Mouse (Mus musculus) NIH3T3 (cell line): ENCODE measurements at regions not wholly inside any gene's neighbourhood (a gene's known extent, or its start where the extent isn't known, plus 50 kb on each side); places are given as distances from the start of the nearest gene placed in this dataset.

Experiments
- DNase-seq: peaks from one replicate; pipeline ENCODE4 v3.0.0-alpha.2; 2012; ENCODE audit warnings: low read depth

DNA sequence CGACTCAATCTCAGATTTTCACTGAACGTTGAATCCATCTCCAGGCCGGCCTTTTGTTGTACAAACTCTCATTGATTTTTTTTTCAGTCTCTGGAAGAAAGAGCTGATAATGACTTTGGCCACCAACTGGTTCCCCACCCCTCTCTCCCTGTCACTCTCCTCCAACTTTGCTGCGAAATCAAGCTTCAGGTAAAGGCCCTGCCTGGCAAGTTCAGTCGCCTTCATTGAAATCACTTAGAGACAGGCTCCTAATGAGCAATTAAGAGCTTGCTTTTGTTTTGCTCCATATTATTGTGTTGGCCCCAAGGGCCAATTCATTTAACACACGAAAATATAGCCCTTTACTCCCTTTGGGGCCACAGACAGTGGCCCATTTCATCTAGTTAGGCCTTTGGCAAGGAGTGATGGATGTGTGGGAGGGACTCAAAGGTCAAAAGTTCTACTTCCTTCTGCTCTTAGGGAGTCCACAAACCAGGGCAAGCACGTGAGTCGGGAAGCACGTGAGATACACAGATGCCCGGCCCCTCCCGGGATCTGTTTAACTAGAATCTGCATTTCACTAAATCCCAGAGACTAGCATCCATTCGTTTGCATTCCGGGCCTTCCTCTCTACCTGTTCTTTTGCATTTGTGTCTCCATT is 120.0 kb downstream of the Dact1 start:
- DNase-seq = no peak

- no peak for DNase-seq
Observed at GRCm38 (mm10) chr12:71430331-71430730, 120.6 kb downstream of the Dact1 start.

GRCm38 (mm10) chr12:71431116-71431515 is 121.4 kb downstream of the Dact1 start:
- DNase-seq = no peak

DNA sequence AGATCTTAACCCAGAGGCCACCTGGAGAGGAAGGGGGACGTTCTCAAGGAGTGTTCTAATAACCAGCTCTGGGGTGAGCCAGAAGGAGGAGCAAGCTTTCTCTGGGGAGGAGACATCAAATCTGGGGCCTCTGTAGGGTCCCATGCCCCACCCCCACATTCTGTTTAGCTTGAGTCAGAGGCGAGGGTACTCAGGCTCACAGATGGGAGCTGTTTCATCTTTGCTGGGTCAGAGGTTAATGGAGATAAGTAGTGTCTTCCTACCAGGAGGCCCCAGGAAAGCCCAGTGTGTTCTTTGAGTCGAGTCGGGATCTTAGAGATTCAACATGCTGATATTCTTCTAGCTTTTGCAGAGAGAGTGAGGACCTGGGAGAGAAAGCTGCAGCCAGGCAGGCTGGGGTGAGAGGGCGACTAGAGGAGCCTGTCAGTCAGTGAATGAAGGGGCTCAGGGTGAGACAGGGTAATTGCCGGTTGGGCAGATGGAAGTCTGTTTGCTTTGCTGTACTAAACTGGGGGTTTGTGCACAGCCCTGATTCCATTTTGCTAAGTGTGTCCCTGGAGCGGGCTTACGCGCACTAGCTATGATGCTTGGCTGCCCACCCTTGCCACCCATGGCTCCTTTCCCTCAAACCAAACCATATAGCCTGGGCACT is 124.0 kb downstream of the Dact1 start:
- DNase-seq = no peak

DNA sequence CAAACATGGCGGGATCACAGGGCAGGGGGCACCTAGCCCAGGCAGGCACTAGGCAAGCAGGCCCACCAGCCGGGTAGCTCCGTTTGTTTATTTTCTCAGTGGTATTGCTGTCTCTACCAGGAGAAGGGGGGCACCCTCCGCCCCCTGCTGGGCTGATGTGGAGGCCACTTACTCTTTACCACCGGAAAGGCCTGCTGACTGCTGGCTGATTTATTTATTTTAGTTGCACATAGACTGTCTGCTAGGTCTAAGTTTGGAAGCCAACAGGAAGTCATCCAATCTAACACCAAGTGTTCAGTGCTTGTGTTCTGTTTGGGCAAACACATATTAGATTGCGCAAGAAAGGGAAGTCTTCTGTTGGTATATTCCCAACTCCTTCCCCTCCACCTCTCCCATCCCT is 128.6 kb downstream of the Dact1 start:
- DNase-seq = peak; percentile 5

DNA sequence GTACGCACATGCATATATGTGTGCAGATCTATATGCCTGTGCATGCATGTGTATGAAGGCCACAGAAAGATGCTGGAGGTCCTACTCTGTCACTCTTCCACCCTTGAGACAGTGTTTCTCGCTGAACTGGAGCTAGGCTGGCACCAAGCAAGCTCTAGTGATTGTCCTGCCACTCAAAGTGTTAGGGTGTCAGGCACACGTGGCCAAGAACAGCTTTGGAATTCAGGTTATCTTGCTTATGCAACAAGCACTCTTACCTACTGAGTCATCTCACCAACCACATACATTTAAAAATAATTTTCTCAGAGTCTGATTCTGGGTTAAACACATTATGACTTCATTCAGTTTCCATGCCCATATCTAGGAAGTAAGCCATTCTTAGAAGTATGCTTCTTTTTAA is 131.2 kb downstream of the Dact1 start:
- DNase-seq = peak; percentile 21

- no peak for DNase-seq
Observed at GRCm38 (mm10) chr12:71441272-71441671, 131.6 kb downstream of the Dact1 start.

GRCm38 (mm10) chr12:71446177-71446891 is 136.7 kb downstream of the Dact1 start:
- DNase-seq = no peak

DNA sequence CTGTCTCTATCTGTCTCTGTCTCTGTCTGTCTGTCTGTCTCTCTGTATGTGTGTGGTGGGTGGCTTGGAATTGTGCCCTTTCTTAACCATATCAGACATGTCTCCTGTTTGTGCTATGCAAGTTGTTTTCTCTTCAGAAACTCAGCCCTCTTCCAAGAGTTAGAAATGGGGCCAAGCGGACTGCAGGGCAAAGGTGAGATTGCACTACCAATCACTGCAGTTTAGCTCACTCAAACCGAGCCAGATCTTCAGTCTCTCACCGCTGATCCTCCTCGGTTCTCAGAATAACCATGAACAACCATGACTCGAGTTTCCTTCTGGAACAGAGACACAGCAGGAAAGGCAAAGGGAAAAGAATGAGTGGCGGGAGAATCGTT is 137.2 kb downstream of the Dact1 start:
- DNase-seq = no peak

DNA sequence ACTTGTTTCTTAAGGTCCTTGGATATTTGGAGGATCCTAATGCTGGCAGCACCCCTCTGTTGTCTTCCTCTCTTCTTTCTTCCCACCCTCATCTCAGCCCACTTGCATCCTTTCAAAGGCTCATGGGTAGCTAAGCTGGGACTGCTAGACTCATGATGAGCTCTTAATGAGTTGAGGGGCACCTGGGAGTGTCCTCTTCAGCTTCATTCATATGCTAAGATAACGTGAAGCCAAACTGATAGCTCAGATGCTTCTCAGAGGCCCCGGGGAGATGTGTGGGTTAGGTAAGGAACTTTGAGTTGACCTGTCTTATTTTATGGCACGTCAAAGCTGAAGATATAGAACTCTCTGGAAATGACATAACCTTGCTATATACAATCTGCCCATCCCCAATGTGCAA is 139.3 kb downstream of the Dact1 start:
- DNase-seq = no peak

DNA sequence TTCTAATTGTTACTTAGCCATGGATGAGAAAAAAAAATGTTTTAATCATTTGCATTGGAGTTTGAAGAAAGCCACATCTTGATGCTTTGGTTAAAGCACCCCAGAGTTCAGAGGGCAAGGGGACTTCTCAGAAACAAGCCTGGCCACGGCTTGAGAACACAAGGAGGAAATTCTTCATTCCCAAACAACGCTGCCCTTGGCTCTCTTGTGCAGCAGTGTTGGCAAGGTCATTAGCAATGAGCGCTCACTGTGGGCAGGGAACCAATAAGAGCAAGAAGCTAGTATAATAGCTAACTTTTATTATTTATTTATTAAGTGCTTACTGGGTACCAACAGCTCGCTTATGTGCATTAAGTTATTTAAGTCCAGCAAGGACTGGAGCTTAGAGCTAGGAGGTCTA is 140.4 kb downstream of the Dact1 start:
- DNase-seq = no peak

GRCm38 (mm10) chr12:71450680-71451463 is 141.2 kb downstream of the Dact1 start:
- DNase-seq = peak; percentile 50

DNA sequence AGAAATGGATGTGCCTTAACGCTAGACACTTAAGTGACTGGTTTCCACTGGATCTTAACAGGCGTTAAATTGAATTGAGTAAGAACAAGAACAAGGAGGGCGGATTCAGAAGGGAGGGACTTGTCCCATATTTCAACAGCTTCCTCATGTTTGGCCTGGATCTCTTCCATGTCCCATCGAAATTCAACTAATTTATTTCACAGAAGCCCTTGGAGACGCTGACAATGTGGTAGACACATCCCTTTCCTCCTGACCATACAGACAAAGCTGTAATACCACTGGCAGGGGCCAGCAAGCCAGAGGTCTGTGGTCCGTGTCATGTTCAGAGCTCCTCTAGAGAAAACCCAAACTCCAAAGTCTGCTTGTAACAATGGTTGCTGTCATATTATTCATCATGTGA is 147.2 kb downstream of the Dact1 start:
- no peak for DNase-seq

DNA sequence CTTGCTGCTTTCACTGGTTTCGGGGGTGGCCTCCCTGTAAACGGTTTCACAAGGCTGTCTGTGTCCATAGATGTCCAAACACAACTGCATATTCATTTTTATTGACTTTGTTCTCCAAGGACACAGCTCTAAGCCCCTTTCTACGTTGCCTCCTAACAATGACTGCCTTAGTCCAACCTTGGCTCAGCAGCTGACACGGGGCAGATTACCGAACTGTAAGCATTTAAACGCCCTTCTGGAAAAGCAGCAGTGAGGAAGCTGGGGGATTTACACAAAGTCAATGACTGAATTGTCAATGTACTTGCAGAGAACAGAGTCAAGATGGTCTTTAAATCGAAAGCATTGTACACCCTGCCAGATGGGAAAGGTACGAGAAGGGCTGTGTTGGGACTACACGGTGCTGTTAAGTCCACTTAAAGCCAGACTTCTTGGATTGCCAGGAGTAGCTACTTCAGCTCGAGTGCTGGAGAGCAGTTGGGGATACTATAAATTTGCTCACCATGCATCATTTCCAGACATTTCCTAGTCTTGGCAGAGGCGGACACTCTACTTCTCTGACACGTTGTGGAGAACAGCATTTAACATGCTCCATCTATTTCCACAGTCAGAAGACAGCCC is 149.0 kb downstream of the Dact1 start:
- no peak for DNase-seq

DNA sequence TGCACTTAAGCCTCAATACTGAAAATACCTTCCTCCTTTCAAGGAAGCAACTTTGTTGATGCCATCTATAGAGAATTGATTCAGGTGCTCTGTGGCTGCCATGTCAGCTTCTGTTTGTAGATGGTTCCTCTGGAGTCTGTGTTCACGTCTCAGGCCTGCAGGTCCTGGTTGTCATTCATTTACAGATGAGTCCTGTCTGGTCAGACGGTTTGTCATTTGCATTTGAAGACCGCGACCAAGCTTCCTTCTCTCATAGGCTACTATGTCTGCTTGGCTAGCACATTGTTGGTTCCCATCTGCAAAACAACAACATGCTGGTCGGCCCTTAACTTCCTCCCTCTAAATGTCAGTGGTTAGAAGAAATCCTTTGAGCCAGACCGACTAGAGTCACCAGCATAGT is 151.0 kb downstream of the Dact1 start:
- DNase-seq = no peak

- no peak for DNase-seq
Observed at GRCm38 (mm10) chr12:71467820-71468219, 158.1 kb downstream of the Dact1 start.

DNA sequence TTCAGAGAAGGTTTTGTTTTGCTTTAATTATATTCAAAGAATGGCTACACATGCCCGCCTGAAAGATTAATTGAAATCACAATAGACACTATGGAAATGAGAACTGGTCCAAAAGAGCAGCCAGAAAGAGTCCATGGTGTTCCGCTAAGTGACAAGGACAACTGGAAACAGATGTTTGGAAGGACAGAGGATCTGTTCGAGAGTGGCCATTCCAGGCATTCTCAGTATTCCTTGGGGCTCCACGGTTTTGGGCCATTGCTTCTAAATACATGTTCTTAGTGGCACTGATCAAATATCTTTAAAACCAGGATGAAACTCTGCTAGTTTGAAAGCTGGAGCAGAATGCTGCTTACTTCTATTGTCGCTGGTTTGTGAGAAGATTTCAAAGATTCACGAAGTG is 158.6 kb downstream of the Dact1 start:
- no peak for DNase-seq

DNA sequence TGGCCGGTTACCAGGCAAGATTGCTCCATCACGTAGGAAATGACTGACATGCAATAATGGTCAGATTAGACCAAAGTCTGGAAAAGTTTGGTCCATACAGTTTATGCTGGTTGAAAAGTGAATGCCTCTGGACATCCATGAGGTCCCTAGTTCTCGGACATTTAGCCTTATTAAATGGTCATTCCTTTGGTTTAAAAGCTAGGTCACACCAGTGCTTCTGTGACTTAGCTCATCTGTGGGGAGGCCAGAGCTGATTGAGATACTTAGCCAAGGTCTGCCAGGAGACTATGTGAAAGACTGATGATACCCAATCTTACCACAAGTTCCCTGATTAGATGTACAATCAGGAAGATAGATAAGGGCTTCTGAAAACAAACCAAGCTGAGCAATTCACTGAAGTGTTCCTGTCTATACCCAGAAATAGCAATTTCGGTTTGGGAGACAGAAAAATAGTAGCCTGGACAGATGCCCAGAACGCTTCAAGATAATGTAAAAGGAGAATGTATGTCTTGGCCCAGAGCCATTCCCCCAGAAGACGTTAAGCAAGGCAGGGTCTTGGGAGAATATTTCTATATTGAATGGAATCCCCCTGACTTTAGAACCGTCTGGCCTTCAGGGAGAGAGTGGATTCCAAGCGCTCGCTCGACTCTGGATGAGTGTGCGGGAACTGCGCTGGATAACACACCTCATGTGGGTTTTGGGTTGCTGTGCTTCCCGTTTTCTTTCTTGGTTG is 161.5 kb downstream of the Dact1 start:
- peak; percentile 51 for DNase-seq

- no peak for DNase-seq
Observed at GRCm38 (mm10) chr12:71471720-71472119, 162.0 kb downstream of the Dact1 start.

- no peak for DNase-seq
Observed at GRCm38 (mm10) chr12:71476238-71476637, 166.6 kb downstream of the Dact1 start.

GRCm38 (mm10) chr12:71477691-71478090 is 168.0 kb downstream of the Dact1 start:
- no peak for DNase-seq

GRCm38 (mm10) chr12:71481371-71481770 is 171.7 kb downstream of the Dact1 start:
- peak; percentile 57 for DNase-seq
